Mouse (Mus musculus) monocyte, adult 5-6 weeks (primary cell): ENCODE measurements around the gene Gm16430. TPM values are rescaled to one million over a fixed set of nuclear protein-coding genes. Genes with fewer than 3 reads are reported as not detected.
"Not testable (repeated sequence)": the region's sequence is repeated elsewhere in the genome, so short reads cannot be mapped to it uniquely, and the experiment has no call there.

Source experiments
- ATAC-seq: fragments of 153-309, 156-312 bp; replicated peaks from 2 replicates; pipeline ENCODE4 v1.8.0; 2017; ENCODE audit warnings: mild to moderate bottlenecking; ENCODE audit not compliant: low TSS enrichment, insufficient number of reproducible peaks, severe bottlenecking, poor library complexity, low FRiP score
- total RNA-seq: library from RNA; stranded (forward); fragments of 200-1000, 200-491, 200-594 nt; gene quantifications from 3 replicates; pipeline ENCODE4 v1.2.3, GENCODE M21; 2017

Gene Gm16430
- not detected in 3 replicates for total RNA-seq

- not testable (repeated sequence) for ATAC-seq
These were observed at the start of gene Gm16430 for GRCm38 (mm10) chrX:54621911-54622310. Gene Gm16430 (plus strand): TSS chrX:54622211.

Other genes starting within 250 kb of the Gm16430 start
- not detected in 3 replicates for gene Gm16405, start 91.0 kb upstream of the Gm16430 start, total RNA-seq